In genomic region chr6:86848915-86849644, GRCm38 (mm10) we compare ENCODE assay signal across 8 mouse cellular contexts. TPM values are rescaled to one million over a fixed set of nuclear protein-coding genes. Genes with fewer than 3 reads are reported as not detected.
DNase-seq lines count a peak whose midpoint lies in the region; ATAC-seq and TF ChIP-seq lines count a peak whose summit lies in the region.

Gene Aak1, plus strand, starts transcription at chr6:86849517.

- H3K4me2 ChIP-seq in embryonic facial prominence, embryonic 15.5 days (replicated peaks): peak within 1 kb of the TSS; percentile 66
- H3K4me2 ChIP-seq in kidney, embryonic 14.5 days (replicated peaks; ENCODE audit: low read depth, low read length): peak within 1 kb of the TSS; percentile 78
- peak within 1 kb of the TSS; percentile 79 for H3K4me2 ChIP-seq in limb, embryonic 15.5 days

- peak; percentile 23; the same call in 1 of the 2 replicates for TF ChIP-seq POLR2A in bone marrow, adult 2 months (IDR thresholded peaks at IDR 0.05; ENCODE audit: borderline replicate concordance, control insufficient read depth, low read depth, low read length)

- peak within 1 kb of the TSS; percentile 91 for H3K9ac ChIP-seq in embryonic facial prominence, embryonic 15.5 days
- peak within 1 kb of the TSS; percentile 85 for H3K9ac ChIP-seq in kidney, embryonic 14.5 days (ENCODE audit: low read depth, low read length)
- H3K9ac ChIP-seq in limb, embryonic 15.5 days: peak within 1 kb of the TSS; percentile 81

- no peaks in the 10 kb centered on the region for H3K27me3 ChIP-seq in embryonic facial prominence, embryonic 15.5 days
- H3K27me3 ChIP-seq in kidney, embryonic 14.5 days (ENCODE audit: control insufficient read depth, insufficient read depth, low read length): no peaks in the 10 kb centered on the region
- no peaks in the 10 kb centered on the region for H3K27me3 ChIP-seq in limb, embryonic 15.5 days

- H3K4me3 ChIP-seq in bone marrow, adult 2 months (replicated peaks; ENCODE audit: control insufficient read depth, low read depth, low read length): peak within 1 kb of the TSS; percentile 96
- H3K4me3 ChIP-seq in embryonic facial prominence, embryonic 15.5 days (replicated peaks): peak within 1 kb of the TSS; percentile 98
- H3K4me3 ChIP-seq in kidney, embryonic 14.5 days (ENCODE audit: low read length): peak within 1 kb of the TSS; percentile 74
- peak within 1 kb of the TSS; percentile 94 for H3K4me3 ChIP-seq in limb, embryonic 15.5 days

- TF ChIP-seq CTCF in bone marrow, adult 2 months (IDR thresholded peaks at IDR 0.05; ENCODE audit: control insufficient read depth, insufficient read depth, low read length): peak; percentile 3; the same call in 1 of the 2 replicates

- no peaks in the 10 kb centered on the region for H3K9me3 ChIP-seq in embryonic facial prominence, embryonic 15.5 days (replicated peaks)
- H3K9me3 ChIP-seq in kidney, embryonic 14.5 days (ENCODE audit: control insufficient read depth, low read length): no peaks in the 10 kb centered on the region
- H3K9me3 ChIP-seq in limb, embryonic 15.5 days: no peaks in the 10 kb centered on the region

- peak; percentile 91 for ATAC-seq in embryonic facial prominence, embryonic 15.5 days (ENCODE audit: insufficient number of reproducible peaks, low FRiP score, low TSS enrichment, low read depth)
- peak; percentile 93 for ATAC-seq in kidney, embryonic 14.5 days (ENCODE audit: low FRiP score, low TSS enrichment)
- peak; percentile 91 for ATAC-seq in limb, embryonic 15.5 days (ENCODE audit: insufficient number of reproducible peaks, low FRiP score, low TSS enrichment, low read depth)

- H3K27ac ChIP-seq in bone marrow, adult 2 months (ENCODE audit: control insufficient read depth, insufficient read depth, low read depth, low read length, poor library complexity): peak within 1 kb of the TSS; percentile 99
- H3K27ac ChIP-seq in embryonic facial prominence, embryonic 15.5 days (replicated peaks): peak within 1 kb of the TSS; percentile 98
- H3K27ac ChIP-seq in kidney, embryonic 14.5 days (ENCODE audit: low read depth, low read length): peak within 1 kb of the TSS; percentile 98
- peak within 1 kb of the TSS; percentile 99 for H3K27ac ChIP-seq in limb, embryonic 15.5 days

- H3K36me3 ChIP-seq in embryonic facial prominence, embryonic 15.5 days: 0 out of 2 replicates have a peak, but pooled peaks cover 4% of the 10 kb centered on the region
- H3K36me3 ChIP-seq in kidney, embryonic 14.5 days (ENCODE audit: control insufficient read depth, insufficient read depth, low read length): peaks cover 2% of the 10 kb centered on the region; the same call in 1 of the 2 replicates
- H3K36me3 ChIP-seq in limb, embryonic 15.5 days: 0 out of 2 replicates have a peak, but pooled peaks cover 5% of the 10 kb centered on the region

- peak; percentile 88 for DNase-seq in 416B (ENCODE audit: low read depth)
- peak; percentile 90 to 93 for DNase-seq in heart, adult 9 months (ENCODE audit: low spot score in 2 of 2)
- peak; percentile 48 to 81 for DNase-seq in monocyte, adult 2 months (ENCODE audit: low read depth in 1 of 2, low spot score in 2 of 2)
- DNase-seq in spleen, postnatal 36 days (ENCODE audit: low spot score in 2 of 2): peak; percentile 88 to 89

- peaks cover 4% of the 10 kb centered on the region; the same call in 1 of the 2 replicates for H3K4me1 ChIP-seq in bone marrow, adult 2 months (ENCODE audit: control insufficient read depth, insufficient read depth, low read length)
- peaks cover 35% of the 10 kb centered on the region for H3K4me1 ChIP-seq in embryonic facial prominence, embryonic 15.5 days
- H3K4me1 ChIP-seq in kidney, embryonic 14.5 days (ENCODE audit: control insufficient read depth, insufficient read depth, low read length): peaks cover 26% of the 10 kb centered on the region
- peaks cover 36% of the 10 kb centered on the region for H3K4me1 ChIP-seq in limb, embryonic 15.5 days

- under 1% methylated on average over 60 of the region's 60 CpGs for WGBS in bone marrow, adult 2 months
- WGBS in embryonic facial prominence, embryonic 15.5 days: under 1% methylated on average over 60 of the region's 60 CpGs
- whole genome bisulfite sequencing in kidney, embryonic 14.5 days: under 1% methylated on average over 52 of the region's 60 CpGs
- under 1% methylated on average over 60 of the region's 60 CpGs for WGBS in limb, embryonic 15.5 days

RNA-seq across cellular contexts. Expression of gene Aak1, which starts in this region (rescaled TPM):
- 11.6 and 16.9 TPM in 2 replicates for polyA plus RNA-seq in bone marrow, adult 2 months (2011; ENCODE audit: insufficient read depth, insufficient read length, low replicate concordance, missing spikeins)
- polyA plus RNA-seq in embryonic facial prominence, embryonic 15.5 days (2015; fragmentation: Nextera tagmentation; extraction: Ambion mirVana): 15.2 and 16.7 TPM in 2 replicates
- 11.2 and 18.2 TPM in 2 replicates for polyA plus RNA-seq in kidney, embryonic 14.5 days (2014; fragmentation: Nextera tagmentation; extraction: Ambion mirVana)
- polyA plus RNA-seq in limb, embryonic 15.5 days (2015; fragmentation: Nextera tagmentation; extraction: Ambion mirVana): 15.3 and 16.7 TPM in 2 replicates

Comparison
In these comparisons a context has a peak if more than half of its experiments do, and no peak if none do; other contexts are left out.
1. Peak in every context shown above with its lines: DNase-seq, ATAC-seq, H3K4me3 ChIP-seq and H3K27ac ChIP-seq.